Mouse (Mus musculus): ENCODE results near the gene Gpm6b. TPM values are rescaled to one million over a fixed set of nuclear protein-coding genes. Genes with fewer than 3 reads are reported as not detected.

Gpm6b gene
- total and polyA plus RNA-seq, 3 experiments = 6.4 to 12.5 (median 10.8) TPM

DNA sequence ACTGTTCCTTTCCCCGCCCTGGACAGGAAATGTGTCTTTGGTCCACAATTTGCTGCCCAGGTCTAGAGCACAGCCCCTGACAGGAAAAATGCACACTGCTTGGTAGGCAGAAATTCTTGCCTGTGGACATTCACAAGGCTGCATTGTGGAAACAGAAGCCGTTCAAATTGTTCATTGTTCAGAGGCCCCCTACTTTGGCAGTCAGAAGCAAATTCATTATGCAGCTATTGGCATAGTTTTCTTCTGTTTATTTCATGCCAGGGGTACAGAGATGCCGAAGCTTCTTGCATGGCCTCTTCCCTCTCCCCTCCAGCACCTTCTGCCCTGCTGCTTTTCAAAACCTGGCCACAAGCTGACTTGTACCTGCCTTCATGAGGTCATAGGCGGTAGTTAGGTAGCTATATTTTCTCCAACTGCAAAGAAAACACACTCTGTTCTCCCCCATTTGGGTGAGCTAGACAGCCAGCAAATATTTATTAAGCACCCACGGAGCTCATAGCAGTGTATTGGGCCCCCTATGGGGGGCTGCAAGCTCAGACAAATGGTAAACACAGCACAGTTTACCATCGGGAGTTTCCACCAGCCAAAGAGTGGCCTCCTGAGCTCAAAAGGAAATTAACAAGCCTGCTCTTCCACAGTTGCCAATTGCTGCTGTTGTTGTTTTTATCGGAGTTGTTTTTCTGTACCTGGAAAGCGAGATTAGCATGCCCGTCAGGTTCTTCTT, 48.2 kb downstream of the Gpm6b start:
- Histone ChIP-seq H3K27me3 (ENCODE audit: control insufficient read depth, insufficient read depth, low read length) (no peaks in the 10 kb centered on the region), H3K36me3 (ENCODE audit: control insufficient read depth, insufficient read depth, low read length) (no peaks in the 10 kb centered on the region)
- 53% methylated on average over 9 of the region's 9 CpGs for WGBS

DNA sequence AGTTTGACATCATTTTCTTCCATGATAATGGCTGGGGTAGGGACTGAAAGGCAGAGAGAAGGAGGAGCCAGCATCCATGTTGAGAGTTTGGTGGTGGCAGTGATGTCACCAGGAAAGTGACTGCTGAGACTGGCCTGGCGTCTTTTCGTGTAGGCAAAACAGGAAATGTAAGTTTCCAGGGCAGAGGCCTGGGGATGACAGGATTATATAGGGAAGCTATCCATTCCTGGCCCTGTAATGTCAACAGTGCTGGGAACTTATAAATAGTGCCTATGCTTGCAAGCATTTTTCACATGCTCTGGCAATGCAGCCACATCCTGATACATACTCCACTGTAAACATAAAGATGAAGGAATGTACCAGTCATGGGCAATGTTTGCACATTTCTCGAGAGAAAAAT, 52.6 kb downstream of the Gpm6b start:
- no peak overlapping the region for H3K27ac ChIP-seq
- 43% methylated on average over 3 of the region's 3 CpGs for WGBS
- intact Hi-C loops (cut with DNase I) = no loop called here
- no peaks in the 10 kb centered on the region for H3K79me2 ChIP-seq (replicated peaks; ENCODE audit: control insufficient read depth, insufficient read depth, low read length)
- no peak overlapping the region for H3K9ac ChIP-seq (ENCODE audit: low read depth, low read length)
- no peaks in the 10 kb centered on the region for H3K4me1 ChIP-seq (ENCODE audit: control insufficient read depth, insufficient read depth, low read length)
- DNase-seq = no peak
- no peaks in the 10 kb centered on the region for H3K36me3 ChIP-seq (ENCODE audit: control insufficient read depth, insufficient read depth, low read length)
- TF ChIP-seq CTCF (IDR thresholded peaks at IDR 0.05) (no peak), EP300 (IDR thresholded peaks at IDR 0.05; ENCODE audit: insufficient read depth, low read depth, low read length) (no peak), POLR2A (IDR thresholded peaks at IDR 0.05; ENCODE audit: insufficient read depth, low read depth, low read length) (no peak)
- no peaks in the 10 kb centered on the region for H3K27me3 ChIP-seq (ENCODE audit: control insufficient read depth, insufficient read depth, low read length)
- no peak overlapping the region for H3K4me3 ChIP-seq

More for the DNA sequence above, 48.2 kb downstream of the Gpm6b start:
- intact Hi-C loops (cut with DNase I) = no loop called here
- H3K79me2 ChIP-seq (replicated peaks; ENCODE audit: control insufficient read depth, insufficient read depth, low read length) = no peaks in the 10 kb centered on the region
- no peak overlapping the region for H3K4me3 ChIP-seq
- H3K9ac ChIP-seq (ENCODE audit: low read depth, low read length) = no peak overlapping the region
- no peak overlapping the region for H3K27ac ChIP-seq
- TF ChIP-seq CTCF (IDR thresholded peaks at IDR 0.05) = no peak
- no peak for TF ChIP-seq EP300 (IDR thresholded peaks at IDR 0.05; ENCODE audit: insufficient read depth, low read depth, low read length)
- no peaks in the 10 kb centered on the region; the same call in 1 of the 2 replicates for H3K4me1 ChIP-seq (ENCODE audit: control insufficient read depth, insufficient read depth, low read length)
- no peak for DNase-seq

DNA sequence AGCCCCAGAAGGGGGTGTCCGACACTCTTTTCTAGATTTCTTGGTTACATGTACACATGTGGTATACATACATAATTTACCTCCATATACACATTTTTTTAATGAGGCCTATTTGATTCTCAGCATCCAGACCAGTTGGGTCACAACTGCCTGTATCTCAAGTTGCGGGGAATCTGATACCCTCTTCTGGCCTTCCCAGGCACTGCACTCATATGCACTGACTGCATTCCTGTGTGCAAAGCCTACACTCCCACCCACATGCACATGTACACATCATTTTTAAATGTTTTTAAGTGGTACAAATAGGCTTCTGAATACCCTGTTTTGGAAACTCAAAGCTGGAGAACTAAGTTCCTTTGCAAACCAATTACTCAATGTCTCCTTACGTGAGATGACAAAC, 54.8 kb downstream of the Gpm6b start:
- Histone ChIP-seq H3K79me2 (replicated peaks; ENCODE audit: control insufficient read depth, insufficient read depth, low read length) (no peaks in the 10 kb centered on the region), H3K27me3 (ENCODE audit: control insufficient read depth, insufficient read depth, low read length) (no peaks in the 10 kb centered on the region), H3K9ac (ENCODE audit: low read depth, low read length) (no peak overlapping the region), H3K4me3 (no peak overlapping the region), H3K36me3 (ENCODE audit: control insufficient read depth, insufficient read depth, low read length) (no peaks in the 10 kb centered on the region), H3K4me1 (ENCODE audit: control insufficient read depth, insufficient read depth, low read length) (no peaks in the 10 kb centered on the region), H3K27ac (no peak overlapping the region)
- no peak for DNase-seq
- WGBS = 82% methylated on average over 3 of the region's 3 CpGs
- TF ChIP-seq POLR2A (IDR thresholded peaks at IDR 0.05; ENCODE audit: insufficient read depth, low read depth, low read length) (no peak), CTCF (IDR thresholded peaks at IDR 0.05) (0 out of 2 replicates have a peak, but pooled peaks have one; percentile 8), EP300 (IDR thresholded peaks at IDR 0.05; ENCODE audit: insufficient read depth, low read depth, low read length) (no peak)
- intact Hi-C loops (cut with DNase I) = no loop called here

DNA sequence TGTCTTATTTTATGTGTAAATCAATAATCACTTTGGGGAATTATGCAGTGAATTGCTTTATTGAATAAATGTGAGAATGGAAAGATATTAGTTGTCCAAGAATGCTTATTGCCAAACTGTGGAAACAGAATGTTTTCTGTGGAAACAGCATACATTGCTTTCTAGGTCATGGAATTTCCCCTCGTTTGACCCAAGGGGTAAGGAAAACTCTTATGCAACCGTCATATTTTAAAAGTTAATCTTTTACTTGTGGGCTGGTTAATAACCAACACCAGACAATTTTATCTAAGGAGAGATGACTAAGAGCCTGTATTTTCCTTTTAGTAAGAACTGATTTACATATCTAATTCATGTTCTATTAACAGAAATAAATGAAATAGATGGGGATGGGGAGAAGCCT, 64.1 kb downstream of the Gpm6b start:
- H3K27me3 ChIP-seq (ENCODE audit: control insufficient read depth, insufficient read depth, low read length) = no peaks in the 10 kb centered on the region
- H3K79me2 ChIP-seq (replicated peaks; ENCODE audit: control insufficient read depth, insufficient read depth, low read length) = no peaks in the 10 kb centered on the region
- no peak overlapping the region for H3K9ac ChIP-seq (ENCODE audit: low read depth, low read length)
- no peak overlapping the region for H3K4me3 ChIP-seq
- no peak overlapping the region for H3K27ac ChIP-seq
- H3K4me1 ChIP-seq (ENCODE audit: control insufficient read depth, insufficient read depth, low read length) = no peaks in the 10 kb centered on the region
- 59% methylated on average over 2 of the region's 2 CpGs for WGBS
- intact Hi-C loops (cut with DNase I) = no loop called here
- no peaks in the 10 kb centered on the region for H3K36me3 ChIP-seq (ENCODE audit: control insufficient read depth, insufficient read depth, low read length)
- no peak for DNase-seq
- no peak for TF ChIP-seq POLR2A (IDR thresholded peaks at IDR 0.05; ENCODE audit: insufficient read depth, low read depth, low read length)
- no peak for TF ChIP-seq CTCF (IDR thresholded peaks at IDR 0.05)
- TF ChIP-seq EP300 (IDR thresholded peaks at IDR 0.05; ENCODE audit: insufficient read depth, low read depth, low read length) = no peak

DNA sequence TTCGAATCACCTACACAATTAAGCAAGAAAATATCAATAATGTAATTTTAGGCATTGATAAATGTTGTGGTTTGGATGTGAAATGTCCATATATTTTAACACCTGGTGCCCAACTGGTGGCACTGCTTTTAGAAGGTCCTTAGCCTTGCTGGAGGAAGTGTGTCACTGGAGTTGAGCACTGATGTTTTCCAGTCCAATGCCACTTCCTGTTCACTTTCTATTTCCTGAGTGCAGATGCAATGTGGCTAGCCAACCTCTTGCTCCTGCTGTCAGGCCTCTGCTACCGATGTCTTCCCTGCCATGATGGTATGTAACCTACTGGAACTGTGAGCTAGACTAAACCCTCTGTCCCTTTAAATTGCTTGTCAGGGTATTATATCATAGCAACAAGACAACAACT, 65.6 kb downstream of the Gpm6b start:
- Histone ChIP-seq H3K9ac (ENCODE audit: low read depth, low read length) (no peak overlapping the region), H3K36me3 (ENCODE audit: control insufficient read depth, insufficient read depth, low read length) (no peaks in the 10 kb centered on the region), H3K79me2 (replicated peaks; ENCODE audit: control insufficient read depth, insufficient read depth, low read length) (no peaks in the 10 kb centered on the region), H3K4me3 (no peak overlapping the region), H3K27ac (no peak overlapping the region), H3K4me1 (ENCODE audit: control insufficient read depth, insufficient read depth, low read length) (no peaks in the 10 kb centered on the region), H3K27me3 (ENCODE audit: control insufficient read depth, insufficient read depth, low read length) (no peaks in the 10 kb centered on the region)
- TF ChIP-seq CTCF (IDR thresholded peaks at IDR 0.05) = no peak
- TF ChIP-seq POLR2A (IDR thresholded peaks at IDR 0.05; ENCODE audit: insufficient read depth, low read depth, low read length) = no peak
- TF ChIP-seq EP300 (IDR thresholded peaks at IDR 0.05; ENCODE audit: insufficient read depth, low read depth, low read length) = no peak
- WGBS = 71% methylated on average over 2 of the region's 2 CpGs
- no peak for DNase-seq
- intact Hi-C loops (cut with DNase I) = no loop called here

DNA sequence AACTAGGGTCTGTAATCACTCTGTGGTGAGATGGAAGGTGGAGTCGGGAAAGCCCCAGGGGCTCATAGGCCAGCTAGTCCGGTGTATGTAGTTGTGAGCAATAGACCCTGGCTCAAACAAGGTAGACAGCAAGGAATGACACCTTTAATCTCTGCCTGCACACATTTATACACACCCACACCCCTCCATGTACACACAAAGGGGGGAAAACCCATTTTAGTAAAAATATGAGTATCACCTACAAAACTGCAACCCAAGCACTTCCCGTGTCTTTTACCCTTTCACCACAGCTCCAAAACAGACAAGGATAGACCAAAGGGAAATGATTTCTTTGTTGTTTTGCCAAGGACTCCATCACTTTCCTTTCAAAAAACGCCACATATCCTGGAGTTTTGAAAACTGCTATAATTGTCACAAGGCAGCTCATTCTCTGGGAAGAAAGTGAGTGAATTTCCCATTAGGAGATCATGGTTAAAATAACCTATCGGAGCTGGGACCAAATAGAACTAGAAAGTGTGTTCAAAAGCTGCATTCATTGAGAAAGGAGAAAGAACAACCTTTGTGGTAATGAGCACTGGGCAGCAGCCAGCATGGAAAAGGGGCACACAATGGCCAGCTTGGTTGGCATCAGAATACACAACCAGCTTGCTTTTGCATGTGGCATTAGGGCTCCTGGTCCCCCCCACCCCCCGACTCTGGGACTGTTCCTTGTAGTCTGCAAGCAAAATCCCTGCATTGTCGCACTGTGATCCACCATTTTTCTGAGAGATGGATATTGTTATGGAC, 68.9 kb downstream of the Gpm6b start:
- H3K4me1 ChIP-seq (ENCODE audit: control insufficient read depth, insufficient read depth, low read length) = no peaks in the 10 kb centered on the region
- no peak overlapping the region for H3K9ac ChIP-seq (ENCODE audit: low read depth, low read length)
- H3K27ac ChIP-seq = no peak overlapping the region
- 79% methylated on average over 7 of the region's 7 CpGs for WGBS
- TF ChIP-seq EP300 (IDR thresholded peaks at IDR 0.05; ENCODE audit: insufficient read depth, low read depth, low read length) (no peak), CTCF (IDR thresholded peaks at IDR 0.05) (no peak), POLR2A (IDR thresholded peaks at IDR 0.05; ENCODE audit: insufficient read depth, low read depth, low read length) (no peak)
- intact Hi-C loops (cut with DNase I) = no loop called here
- no peaks in the 10 kb centered on the region for H3K36me3 ChIP-seq (ENCODE audit: control insufficient read depth, insufficient read depth, low read length)
- DNase-seq = no peak
- H3K27me3 ChIP-seq (ENCODE audit: control insufficient read depth, insufficient read depth, low read length) = no peaks in the 10 kb centered on the region
- H3K79me2 ChIP-seq (replicated peaks; ENCODE audit: control insufficient read depth, insufficient read depth, low read length) = no peaks in the 10 kb centered on the region
- H3K4me3 ChIP-seq = no peak overlapping the region
